Mouse (Mus musculus): ENCODE measurements around the gene Anapc16.

Anapc16 gene

DNA sequence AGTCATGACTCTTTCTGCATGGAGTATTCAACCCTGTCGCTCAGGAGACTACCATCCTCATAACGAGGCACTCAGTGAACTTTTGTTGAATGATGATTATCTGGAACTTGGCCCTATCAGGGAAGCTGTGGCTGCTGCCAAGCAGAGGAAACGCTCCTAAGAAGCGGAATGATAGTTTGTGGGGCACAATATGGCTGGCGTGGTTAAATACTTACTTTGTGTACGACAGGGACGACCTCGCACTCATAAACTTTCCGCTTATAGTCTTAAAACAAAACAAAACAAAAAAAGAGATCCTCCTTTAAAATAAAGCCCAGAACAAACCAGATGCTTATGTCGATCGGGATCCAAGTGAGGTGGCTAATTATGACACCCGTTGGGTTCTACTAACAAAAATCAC is 732 bp downstream of the Anapc16 start:
- CTCF ChIA-PET: interaction anchor here (0.6 to 0.7 kb wide), 2 partner anchors 58 to 64 kb away, joined by 8 to 10 read pairs; no protein-coding TSS in a partner anchor

GRCm38 (mm10) chr10:60001663-60002062 is 1.3 kb downstream of the Anapc16 start:
- CTCF ChIA-PET: interaction anchor here (0.6 to 0.7 kb wide), 2 partner anchors 58 to 65 kb away, joined by 8 to 10 read pairs; no protein-coding TSS in a partner anchor

DNA sequence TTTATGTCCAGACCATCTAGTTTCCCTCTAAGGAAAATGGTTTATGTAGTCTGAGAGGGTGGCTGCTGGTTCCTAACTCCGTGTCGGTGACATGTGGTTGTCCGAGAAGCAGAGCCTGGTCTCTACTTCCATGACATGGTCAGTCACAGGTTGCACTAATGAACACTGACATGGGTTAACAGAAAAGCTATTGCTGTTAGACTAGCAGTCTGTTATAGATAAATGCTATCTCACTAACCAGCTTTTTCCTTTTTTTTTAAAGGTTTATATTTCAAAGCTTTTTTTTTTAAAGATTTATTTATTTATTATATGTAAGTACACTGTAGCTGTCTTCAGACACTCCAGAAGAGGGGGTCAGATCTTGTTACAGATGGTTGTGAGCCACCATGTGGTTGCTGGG is 3.9 kb downstream of the Anapc16 start:
- CTCF ChIA-PET: interaction anchor here (0.7 to 1.3 kb wide), 2 partner anchors 18 to 19 kb away, joined by 3 to 13 read pairs; no protein-coding TSS in a partner anchor

GRCm38 (mm10) chr10:59997591-59997990 is 5.3 kb downstream of the Anapc16 start:
- CTCF ChIA-PET: interaction anchor here (0.6 kb wide), 1 partner anchor 105 kb away, joined by 4 read pairs; no protein-coding TSS in a partner anchor

DNA sequence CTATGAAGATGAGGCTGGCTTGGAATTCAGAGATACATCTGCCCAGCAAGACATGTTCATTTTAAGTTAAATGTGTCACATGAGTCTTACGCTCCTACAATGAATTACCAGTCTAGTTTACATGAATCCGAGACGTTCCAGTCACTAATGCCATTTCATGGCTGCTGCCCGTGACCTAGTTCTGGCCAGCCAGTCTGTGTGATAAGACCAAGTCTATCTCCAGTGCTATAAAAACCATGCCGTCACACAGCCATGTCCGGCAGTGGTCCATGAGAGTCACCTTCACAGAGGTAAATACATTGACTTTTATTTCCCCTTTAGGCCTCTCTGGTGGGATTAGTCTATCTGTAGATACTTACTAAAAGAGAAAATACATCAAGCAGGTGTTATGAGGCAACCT is 7.0 kb downstream of the Anapc16 start:
- CTCF ChIA-PET: interaction anchor here (0.7 to 1.0 kb wide), 2 partner anchors 23 to 102 kb away, joined by 3 read pairs; no protein-coding TSS in a partner anchor

DNA sequence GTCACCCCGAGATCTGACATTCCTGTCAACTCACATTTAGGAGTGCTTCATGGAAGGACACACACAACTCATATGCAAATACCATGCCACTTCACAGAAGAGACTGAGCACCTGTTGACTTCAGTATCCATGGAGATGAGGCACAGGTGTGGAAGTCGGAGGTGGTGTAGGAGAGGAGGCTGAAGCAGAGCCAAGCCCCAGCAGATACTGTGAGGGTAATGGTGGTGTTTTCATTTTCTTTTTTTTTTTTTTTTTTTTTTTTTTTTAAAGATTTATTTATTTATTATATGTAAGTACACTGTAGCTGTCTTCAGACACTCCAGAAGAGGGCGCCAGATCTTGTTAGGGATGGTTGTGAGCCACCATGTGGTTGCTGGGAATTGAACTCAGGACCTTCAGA is 9.1 kb downstream of the Anapc16 start:
- CTCF ChIA-PET: interaction anchor here (0.6 to 0.7 kb wide), 2 partner anchors 9 to 70 kb away, joined by 4 to 7 read pairs; no protein-coding TSS in a partner anchor

- CTCF ChIA-PET: no interaction called here
These were observed 10.9 kb downstream of the Anapc16 start for GRCm38 (mm10) chr10:59992024-59992423.

DNA sequence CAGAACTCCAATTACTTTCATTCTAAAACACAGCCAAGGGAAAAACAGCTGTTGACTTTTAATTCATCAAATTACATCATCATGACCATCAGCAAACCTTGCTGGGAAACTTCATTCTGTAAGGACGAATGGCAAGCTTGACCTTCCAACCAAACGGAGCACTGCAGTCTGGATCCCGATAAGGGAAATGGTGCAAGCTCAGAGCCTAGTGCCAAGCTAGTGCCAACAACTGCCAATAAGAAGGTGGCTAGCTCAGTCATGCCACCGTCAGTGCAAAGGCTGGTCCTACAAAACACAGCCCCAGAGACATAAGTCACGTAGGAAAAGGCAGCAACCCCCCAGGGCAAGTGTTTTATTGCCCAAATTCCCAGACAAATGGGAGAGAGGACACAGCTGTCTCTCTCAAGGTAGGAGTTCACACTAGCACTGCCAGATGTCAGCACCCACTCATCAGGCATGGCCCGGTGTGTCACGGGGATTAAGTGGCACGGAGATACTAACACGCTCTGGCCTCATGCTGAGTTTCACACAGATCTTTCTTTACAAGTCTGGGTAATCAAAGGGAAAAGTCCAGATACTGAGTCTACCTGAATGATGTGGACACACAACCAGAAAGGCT is 11.6 kb downstream of the Anapc16 start:
- CTCF ChIA-PET: no interaction called here

GRCm38 (mm10) chr10:59990393-59990792 is 12.5 kb downstream of the Anapc16 start:
- CTCF ChIA-PET: interaction anchor here (0.5 kb wide), 1 partner anchor 82 kb away, joined by 6 read pairs; no protein-coding TSS in a partner anchor

DNA sequence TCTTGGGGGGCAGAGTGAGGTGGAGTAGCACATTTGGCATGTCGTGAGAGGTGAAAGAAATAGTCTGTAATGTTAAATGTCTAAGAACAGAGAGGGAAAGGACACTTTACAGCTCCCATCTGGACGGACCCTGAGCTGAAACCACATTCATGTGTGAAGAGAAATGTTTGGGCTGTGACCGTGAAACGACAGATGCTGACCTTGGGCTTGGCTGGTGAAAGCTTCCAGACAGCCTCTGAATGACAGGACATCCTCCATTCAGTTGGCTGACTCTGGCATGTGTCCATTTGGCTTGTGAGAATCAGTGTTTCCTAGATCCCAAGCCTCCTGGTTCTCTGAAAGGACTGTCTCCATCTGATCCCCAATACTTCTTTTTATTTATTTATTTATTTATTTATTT is 14.9 kb downstream of the Anapc16 start:
- CTCF ChIA-PET: no interaction called here

GRCm38 (mm10) chr10:59982379-59982873 is 20.5 kb downstream of the Anapc16 start:
- CTCF ChIA-PET: no interaction called here

DNA sequence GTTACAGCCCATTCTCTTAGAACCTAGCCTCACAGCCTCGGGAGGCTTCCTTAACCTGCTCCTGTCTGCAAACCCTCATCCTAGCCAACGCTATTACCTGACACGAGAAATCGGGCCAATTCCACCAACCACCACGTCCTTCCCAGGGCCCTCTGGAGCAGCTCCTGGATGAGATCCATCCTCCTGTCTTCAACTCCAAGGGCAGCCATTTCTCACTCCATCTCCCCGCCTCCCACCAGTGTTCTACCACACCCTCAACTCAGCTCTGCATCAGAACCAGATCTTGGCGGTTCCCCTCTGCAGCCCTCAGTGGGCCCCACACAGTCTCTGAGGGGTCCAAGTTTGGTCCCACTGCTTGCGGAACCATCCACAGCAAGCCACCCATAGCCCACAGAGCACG is 21.1 kb downstream of the Anapc16 start:
- CTCF ChIA-PET: interaction anchor here (0.5 to 0.9 kb wide), 2 partner anchors 17 to 81 kb away, joined by 6 to 13 read pairs; no protein-coding TSS in a partner anchor

- CTCF ChIA-PET: interaction anchor here (0.5 to 0.9 kb wide), 2 partner anchors 17 to 80 kb away, joined by 6 to 13 read pairs; no protein-coding TSS in a partner anchor
These were observed 21.6 kb downstream of the Anapc16 start for GRCm38 (mm10) chr10:59981336-59981735.

GRCm38 (mm10) chr10:59980815-59981244 is 22.1 kb downstream of the Anapc16 start:
- CTCF ChIA-PET: interaction anchor here (0.9 to 1.3 kb wide), 2 partner anchors 19 to 80 kb away, joined by 3 to 6 read pairs; no protein-coding TSS in a partner anchor

- CTCF ChIA-PET: interaction anchor here (0.5 to 0.6 kb wide), 2 partner anchors 30 to 55 kb away, joined by 3 to 5 read pairs; no protein-coding TSS in a partner anchor
These were observed 23.8 kb downstream of the Anapc16 start for GRCm38 (mm10) chr10:59978873-59979743.

DNA sequence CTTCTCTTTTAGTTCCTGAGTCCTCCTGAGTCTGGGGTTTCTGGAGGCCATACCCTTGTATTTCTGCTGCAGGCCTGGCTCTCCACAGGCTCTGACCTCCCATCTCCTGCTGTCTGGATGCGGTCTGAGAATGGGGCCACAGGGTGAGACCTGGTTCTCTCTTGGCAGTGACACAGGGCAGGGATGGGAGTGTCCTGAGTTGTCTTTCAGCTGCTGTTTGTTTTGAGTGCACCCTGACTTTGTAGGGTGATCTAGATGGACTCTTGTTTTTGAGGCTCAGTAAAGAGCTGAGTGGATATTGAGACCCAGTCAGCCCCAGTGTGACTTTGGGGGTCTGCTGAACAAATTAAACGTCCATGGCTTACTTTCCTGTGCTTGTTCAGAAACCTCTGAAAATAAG is 24.5 kb downstream of the Anapc16 start:
- CTCF ChIA-PET: no interaction called here

DNA sequence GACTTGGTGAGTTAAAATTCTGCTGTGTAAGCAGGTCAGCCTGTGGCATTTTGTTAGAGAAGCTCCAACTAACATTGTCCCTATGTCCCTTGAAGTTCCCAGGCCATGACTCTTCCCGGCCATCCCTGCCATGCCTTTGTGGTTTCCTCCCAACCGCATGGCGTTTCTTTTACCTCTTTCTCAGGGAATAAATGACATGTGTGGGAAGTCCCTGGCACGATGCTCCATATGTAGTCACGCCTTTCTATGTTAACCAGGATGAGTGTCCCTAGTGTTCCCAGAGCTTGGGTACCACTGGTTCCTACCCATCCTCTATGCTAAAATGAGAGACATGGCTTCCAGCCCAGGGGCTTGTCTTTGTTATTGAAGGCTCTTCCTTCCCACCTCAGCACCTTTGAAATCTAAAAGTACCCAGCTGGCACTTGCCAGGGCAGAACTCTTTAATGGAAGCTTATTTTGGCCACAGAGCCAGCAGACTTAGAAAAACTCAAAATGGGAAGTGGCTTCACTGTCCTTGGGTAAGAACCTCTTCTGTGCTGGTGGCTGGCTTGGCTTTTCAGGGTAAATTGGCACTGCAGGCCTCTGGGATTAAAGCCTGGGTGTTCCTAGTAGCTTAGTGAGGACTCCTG is 25.1 kb downstream of the Anapc16 start:
- CTCF ChIA-PET: interaction anchor here (0.6 to 1.1 kb wide), 2 partner anchors 84 to 1095 kb away, joined by 3 to 4 read pairs; no protein-coding TSS in a partner anchor

DNA sequence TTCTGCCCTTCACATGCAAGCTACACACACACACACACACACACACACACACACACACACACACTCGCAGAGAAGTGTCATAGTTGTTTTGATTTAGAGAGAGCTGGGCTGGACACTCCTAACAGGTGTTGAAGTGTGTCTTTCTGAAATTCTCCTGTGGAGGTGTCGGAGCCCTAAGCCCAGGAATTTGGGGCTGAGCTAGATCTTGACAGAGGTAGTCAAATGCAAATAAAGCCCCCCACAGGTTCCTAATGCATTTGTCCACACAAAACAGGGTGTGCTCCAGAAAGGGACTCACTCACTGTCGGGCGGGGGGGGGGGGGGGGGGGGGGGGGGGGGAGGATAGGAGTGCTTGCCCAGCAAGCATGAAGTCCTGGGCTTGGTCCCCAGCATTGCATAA is 25.8 kb downstream of the Anapc16 start:
- CTCF ChIA-PET: interaction anchor here (0.5 to 1.8 kb wide), 5 partner anchors 9 to 1096 kb away, joined by 3 to 17 read pairs (median 6); no protein-coding TSS in a partner anchor

DNA sequence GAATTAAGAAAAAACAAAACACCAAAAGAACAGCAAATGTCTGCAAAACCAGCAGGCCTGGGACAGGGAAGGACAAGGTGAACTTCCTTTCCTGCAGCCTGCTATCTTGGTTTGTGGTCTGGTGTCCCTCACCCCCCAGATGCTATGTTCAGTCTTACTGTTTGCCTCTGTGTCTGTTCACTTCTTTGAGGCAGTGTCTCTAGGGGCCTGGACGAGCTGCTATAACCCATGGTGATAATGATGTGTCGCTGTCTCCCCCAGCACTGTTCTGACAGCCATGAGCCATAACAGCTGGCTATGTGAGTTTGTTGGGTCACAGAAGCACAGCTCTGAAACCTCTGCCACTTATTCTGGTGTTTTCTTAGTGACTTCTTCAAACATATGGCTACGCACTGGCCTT is 28.1 kb downstream of the Anapc16 start:
- CTCF ChIA-PET: interaction anchor here (1.3 to 1.8 kb wide), 2 partner anchors 20 to 24 kb away, joined by 3 to 5 read pairs; no protein-coding TSS in a partner anchor

- CTCF ChIA-PET: interaction anchor here (1.8 kb wide), 1 partner anchor 24 kb away, joined by 5 read pairs; no protein-coding TSS in a partner anchor
These were observed 28.7 kb downstream of the Anapc16 start for GRCm38 (mm10) chr10:59974191-59974664.

GRCm38 (mm10) chr10:59973400-59973799 is 29.5 kb downstream of the Anapc16 start:
- CTCF ChIA-PET: interaction anchor here (0.6 to 1.8 kb wide), 4 partner anchors 23 to 249 kb away, joined by 3 to 14 read pairs (median 4); no protein-coding TSS in a partner anchor
